Mouse (Mus musculus): ENCODE measurements around the gene Bnc2. TPM values are rescaled to one million over a fixed set of nuclear protein-coding genes. Genes with fewer than 3 reads are reported as not detected.

Bnc2 gene
- polyA plus RNA-seq, 1 experiment from 2014 or later, result 22.2 TPM

DNA sequence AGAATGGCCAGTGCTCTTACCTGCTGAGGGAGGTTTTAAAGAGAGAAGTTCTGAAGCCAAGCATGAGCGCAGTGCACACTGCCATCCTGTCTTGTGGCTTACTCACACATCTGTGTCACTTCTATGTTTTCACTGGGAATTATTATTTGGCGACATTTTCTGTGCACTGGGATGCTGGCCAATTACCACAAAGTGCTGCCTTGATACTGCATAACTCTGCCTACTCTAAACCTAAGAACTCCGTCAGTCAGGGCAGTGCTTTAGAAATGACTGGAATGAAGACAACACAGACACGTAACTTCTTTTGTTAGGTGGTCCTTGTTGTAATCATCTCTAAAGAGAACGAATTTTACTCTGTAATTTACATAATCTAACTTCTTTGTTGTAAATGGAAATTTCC, 186.8 kb downstream of the Bnc2 start:
- no peaks in the 10 kb centered on the region for H3K27me3 ChIP-seq (ENCODE audit: control insufficient read depth, insufficient read depth, low read length)
- H3K4me2 ChIP-seq (ENCODE audit: low read depth, low read length), result no peak overlapping the region
- no peak for ATAC-seq (replicated peaks; ENCODE audit: insufficient number of reproducible peaks, low FRiP score, low TSS enrichment, low read depth)
- H3K9me3 ChIP-seq (replicated peaks; ENCODE audit: control insufficient read depth, low read length), result no peaks in the 10 kb centered on the region
- no peak overlapping the region for H3K4me3 ChIP-seq (ENCODE audit: low read depth, low read length)
- no peak overlapping the region for H3K27ac ChIP-seq (replicated peaks; ENCODE audit: low read depth, low read length)
- H3K4me1 ChIP-seq (ENCODE audit: control insufficient read depth, insufficient read depth, low read length), result no peaks in the 10 kb centered on the region
- H3K36me3 ChIP-seq (replicated peaks; ENCODE audit: control insufficient read depth, insufficient read depth, low read depth, low read length), result no peaks in the 10 kb centered on the region
- no peak for DNase-seq (ENCODE audit: low spot score)
- 76% methylated on average over 5 of the region's 5 CpGs for WGBS
- no peak overlapping the region for H3K9ac ChIP-seq (replicated peaks; ENCODE audit: low read length)

DNA sequence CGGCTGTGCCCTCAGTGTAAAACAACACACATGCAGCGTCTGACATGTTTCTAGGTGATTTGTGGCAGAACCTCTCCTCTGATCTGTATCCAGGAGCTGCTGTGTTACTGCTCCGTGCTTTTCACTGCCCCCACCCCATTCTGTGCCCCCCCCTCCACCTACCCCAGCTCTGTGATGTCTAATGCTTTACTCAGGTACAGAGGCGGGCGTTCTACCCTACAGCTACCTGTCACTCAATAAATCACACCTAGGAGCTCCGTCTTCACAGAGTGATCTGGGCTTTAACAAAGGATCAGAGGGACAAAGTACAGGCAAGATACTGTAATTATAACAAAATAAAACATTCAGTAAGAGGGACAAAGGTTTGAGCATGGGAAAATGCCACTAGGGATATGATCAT, 192.4 kb downstream of the Bnc2 start:
- DNase-seq (ENCODE audit: low spot score) (no peak), ATAC-seq (replicated peaks; ENCODE audit: insufficient number of reproducible peaks, low FRiP score, low TSS enrichment, low read depth) (no peak)
- H3K4me1 ChIP-seq (ENCODE audit: control insufficient read depth, insufficient read depth, low read length), result no peaks in the 10 kb centered on the region
- 70% methylated on average over 6 of the region's 6 CpGs for WGBS
- no peak overlapping the region for H3K27ac ChIP-seq (replicated peaks; ENCODE audit: low read depth, low read length)
- H3K27me3 ChIP-seq (ENCODE audit: control insufficient read depth, insufficient read depth, low read length), result no peaks in the 10 kb centered on the region
- no peaks in the 10 kb centered on the region for H3K9me3 ChIP-seq (replicated peaks; ENCODE audit: control insufficient read depth, low read length)
- no peak overlapping the region for H3K4me3 ChIP-seq (ENCODE audit: low read depth, low read length)
- H3K36me3 ChIP-seq (replicated peaks; ENCODE audit: control insufficient read depth, insufficient read depth, low read depth, low read length), result no peaks in the 10 kb centered on the region
- no peak overlapping the region for H3K9ac ChIP-seq (replicated peaks; ENCODE audit: low read length)
- no peak overlapping the region for H3K4me2 ChIP-seq (ENCODE audit: low read depth, low read length)

DNA sequence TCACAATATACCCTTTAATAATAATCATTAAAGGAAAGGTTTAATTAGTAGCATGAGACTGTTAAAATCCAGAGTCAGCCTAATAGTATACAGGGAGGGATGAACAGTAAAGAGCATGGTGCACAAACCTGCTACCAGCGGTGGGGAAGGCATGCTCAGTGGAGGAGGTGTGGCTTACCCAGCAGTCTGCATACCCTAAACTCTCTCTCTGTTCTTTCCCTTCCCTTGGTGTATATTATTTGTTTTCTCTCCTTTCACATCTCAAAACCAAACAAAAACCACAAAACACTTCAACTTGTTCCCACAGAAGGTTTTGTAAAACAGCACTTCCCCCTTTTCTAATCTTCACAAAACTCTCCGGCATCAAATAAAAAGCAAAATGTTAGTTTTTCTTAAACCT, 202.4 kb downstream of the Bnc2 start:
- WGBS, result 74% methylated on average over 2 of the region's 2 CpGs

DNA sequence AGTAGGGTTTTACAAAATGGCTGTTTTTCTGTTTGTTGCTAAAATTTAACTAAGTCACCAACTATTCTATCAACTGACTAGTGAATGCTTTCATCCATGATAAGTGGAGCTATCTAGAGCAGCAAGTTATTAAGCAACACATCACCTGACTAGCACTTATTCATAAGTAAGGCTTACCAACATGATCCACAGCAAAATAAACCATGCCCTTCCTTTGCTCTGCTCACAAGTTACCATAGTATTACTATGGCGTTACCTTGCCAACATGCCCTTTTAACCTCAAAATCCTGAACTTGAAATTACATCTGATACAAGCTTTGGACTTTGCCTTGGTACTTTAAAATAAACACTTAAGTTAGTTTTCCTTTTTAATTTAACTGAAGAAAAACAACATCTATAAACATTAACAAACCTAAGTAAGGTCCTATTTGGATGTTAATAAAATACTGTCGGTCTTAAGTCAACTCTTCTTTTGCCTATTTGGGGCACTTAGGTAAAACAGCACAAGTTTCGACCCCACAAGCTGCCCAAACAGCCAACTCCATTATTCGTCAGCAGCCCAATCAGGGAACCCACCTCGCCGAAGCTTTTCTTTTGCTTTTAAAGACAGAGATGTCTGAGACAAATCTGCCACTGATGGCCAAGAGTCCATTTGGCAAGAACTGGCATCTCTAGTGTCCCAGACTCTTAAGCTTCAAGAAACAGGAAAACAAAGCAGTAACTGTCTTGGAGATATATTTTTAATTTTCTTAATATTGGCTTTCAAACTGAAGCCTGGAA, 204.8 kb downstream of the Bnc2 start:
- no peak overlapping the region for H3K9ac ChIP-seq (replicated peaks; ENCODE audit: low read length)
- H3K27ac ChIP-seq (replicated peaks; ENCODE audit: low read depth, low read length), result no peak overlapping the region
- H3K9me3 ChIP-seq (replicated peaks; ENCODE audit: control insufficient read depth, low read length), result no peaks in the 10 kb centered on the region
- no peak for ATAC-seq (replicated peaks; ENCODE audit: insufficient number of reproducible peaks, low FRiP score, low TSS enrichment, low read depth)
- no peak overlapping the region for H3K4me2 ChIP-seq (ENCODE audit: low read depth, low read length)
- no peaks in the 10 kb centered on the region for H3K36me3 ChIP-seq (replicated peaks; ENCODE audit: control insufficient read depth, insufficient read depth, low read depth, low read length)
- 84% methylated on average over 6 of the region's 6 CpGs for WGBS
- no peak overlapping the region for H3K4me3 ChIP-seq (ENCODE audit: low read depth, low read length)
- H3K4me1 ChIP-seq (ENCODE audit: control insufficient read depth, insufficient read depth, low read length), result no peaks in the 10 kb centered on the region
- H3K27me3 ChIP-seq (ENCODE audit: control insufficient read depth, insufficient read depth, low read length), result no peaks in the 10 kb centered on the region
- no peak for DNase-seq (ENCODE audit: low spot score)

More for the DNA sequence above, 202.4 kb downstream of the Bnc2 start:
- Histone ChIP-seq H3K4me2 (ENCODE audit: low read depth, low read length) (no peak overlapping the region), H3K27ac (replicated peaks; ENCODE audit: low read depth, low read length) (no peak overlapping the region), H3K36me3 (replicated peaks; ENCODE audit: control insufficient read depth, insufficient read depth, low read depth, low read length) (no peaks in the 10 kb centered on the region), H3K4me1 (ENCODE audit: control insufficient read depth, insufficient read depth, low read length) (no peaks in the 10 kb centered on the region), H3K9me3 (replicated peaks; ENCODE audit: control insufficient read depth, low read length) (no peaks in the 10 kb centered on the region), H3K27me3 (ENCODE audit: control insufficient read depth, insufficient read depth, low read length) (no peaks in the 10 kb centered on the region), H3K9ac (replicated peaks; ENCODE audit: low read length) (no peak overlapping the region), H3K4me3 (ENCODE audit: low read depth, low read length) (no peak overlapping the region)
- ATAC-seq (replicated peaks; ENCODE audit: insufficient number of reproducible peaks, low FRiP score, low TSS enrichment, low read depth), result no peak
- no peak for DNase-seq (ENCODE audit: low spot score)

DNA sequence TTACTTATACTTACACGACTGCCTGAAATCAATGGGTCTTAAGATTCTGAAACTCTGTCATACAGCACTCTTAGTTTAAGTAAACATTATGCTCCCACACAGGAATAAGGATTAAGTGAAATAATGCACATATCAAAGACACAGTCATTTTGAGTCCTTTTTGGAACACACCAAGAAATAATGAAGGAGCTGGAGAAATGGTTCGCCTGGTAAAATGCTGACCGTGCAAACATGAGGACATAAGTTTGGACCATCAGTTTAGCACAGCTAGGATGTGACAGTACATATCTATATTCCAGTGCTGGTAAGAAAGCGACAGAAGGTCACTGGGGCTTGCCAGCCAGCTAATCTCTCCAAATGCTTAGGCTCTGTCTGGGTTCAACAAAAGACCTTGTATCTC, 205.7 kb downstream of the Bnc2 start:
- Histone ChIP-seq H3K4me3 (ENCODE audit: low read depth, low read length) (no peak overlapping the region), H3K9ac (replicated peaks; ENCODE audit: low read length) (no peak overlapping the region)
- 90% methylated on average over 4 of the region's 4 CpGs for WGBS

DNA sequence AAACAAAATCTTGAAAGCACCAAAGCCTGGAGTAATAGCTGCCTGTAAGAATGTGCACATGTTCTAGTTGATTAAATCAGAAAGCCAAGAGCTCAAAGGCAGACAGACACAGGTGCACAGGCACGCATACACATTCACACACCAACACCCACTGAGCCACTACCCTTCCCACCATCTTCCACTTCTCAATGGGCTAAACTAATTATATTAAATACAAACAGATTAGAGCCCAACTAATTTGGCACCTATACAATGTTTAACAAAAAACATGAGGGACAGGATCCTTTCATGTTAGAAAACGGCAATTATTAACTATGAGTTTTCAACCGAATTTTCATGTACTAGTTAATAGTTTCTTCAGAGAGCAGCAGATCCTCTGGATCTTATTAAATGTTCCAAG, 207.4 kb downstream of the Bnc2 start:
- H3K27me3 ChIP-seq (ENCODE audit: control insufficient read depth, insufficient read depth, low read length), result no peaks in the 10 kb centered on the region
- no peaks in the 10 kb centered on the region for H3K36me3 ChIP-seq (replicated peaks; ENCODE audit: control insufficient read depth, insufficient read depth, low read depth, low read length)
- no peak overlapping the region for H3K4me3 ChIP-seq (ENCODE audit: low read depth, low read length)
- H3K9ac ChIP-seq (replicated peaks; ENCODE audit: low read length), result no peak overlapping the region
- no peaks in the 10 kb centered on the region for H3K9me3 ChIP-seq (replicated peaks; ENCODE audit: control insufficient read depth, low read length)
- no peaks in the 10 kb centered on the region for H3K4me1 ChIP-seq (ENCODE audit: control insufficient read depth, insufficient read depth, low read length)
- 65% methylated on average over 3 of the region's 3 CpGs for WGBS
- ATAC-seq (replicated peaks; ENCODE audit: insufficient number of reproducible peaks, low FRiP score, low TSS enrichment, low read depth) (no peak), DNase-seq (ENCODE audit: low spot score) (no peak)
- no peak overlapping the region for H3K4me2 ChIP-seq (ENCODE audit: low read depth, low read length)
- no peak overlapping the region for H3K27ac ChIP-seq (replicated peaks; ENCODE audit: low read depth, low read length)

More for the DNA sequence above, 205.7 kb downstream of the Bnc2 start:
- H3K27me3 ChIP-seq (ENCODE audit: control insufficient read depth, insufficient read depth, low read length), result no peaks in the 10 kb centered on the region
- DNase-seq (ENCODE audit: low spot score) (no peak), ATAC-seq (replicated peaks; ENCODE audit: insufficient number of reproducible peaks, low FRiP score, low TSS enrichment, low read depth) (no peak)
- H3K4me1 ChIP-seq (ENCODE audit: control insufficient read depth, insufficient read depth, low read length), result no peaks in the 10 kb centered on the region
- H3K27ac ChIP-seq (replicated peaks; ENCODE audit: low read depth, low read length), result no peak overlapping the region
- H3K9me3 ChIP-seq (replicated peaks; ENCODE audit: control insufficient read depth, low read length), result no peaks in the 10 kb centered on the region
- no peaks in the 10 kb centered on the region for H3K36me3 ChIP-seq (replicated peaks; ENCODE audit: control insufficient read depth, insufficient read depth, low read depth, low read length)
- H3K4me2 ChIP-seq (ENCODE audit: low read depth, low read length), result no peak overlapping the region

DNA sequence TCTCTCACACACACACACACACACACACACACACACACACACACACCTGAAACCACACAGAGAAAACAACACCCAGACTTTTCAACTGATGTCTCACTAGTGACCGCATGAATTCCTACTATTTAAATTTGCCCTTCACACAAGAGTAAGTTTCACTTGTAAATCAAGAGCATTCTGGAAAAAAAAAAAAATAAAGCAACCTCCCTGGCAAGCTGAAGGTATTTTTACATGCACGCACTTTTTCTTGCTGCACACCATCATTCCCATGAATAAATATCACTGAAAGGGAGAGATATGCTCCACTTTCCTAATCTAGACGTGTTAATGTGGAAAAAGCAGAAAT, 216.9 kb downstream of the Bnc2 start:
- no peak overlapping the region for H3K4me2 ChIP-seq (ENCODE audit: low read depth, low read length)
- no peaks in the 10 kb centered on the region for H3K27me3 ChIP-seq (ENCODE audit: control insufficient read depth, insufficient read depth, low read length)
- H3K4me3 ChIP-seq (ENCODE audit: low read depth, low read length), result no peak overlapping the region
- DNase-seq (ENCODE audit: low spot score) (no peak), ATAC-seq (replicated peaks; ENCODE audit: insufficient number of reproducible peaks, low FRiP score, low TSS enrichment, low read depth) (no peak)
- no peak overlapping the region for H3K27ac ChIP-seq (replicated peaks; ENCODE audit: low read depth, low read length)
- H3K9ac ChIP-seq (replicated peaks; ENCODE audit: low read length), result no peak overlapping the region
- H3K9me3 ChIP-seq (replicated peaks; ENCODE audit: control insufficient read depth, low read length), result no peaks in the 10 kb centered on the region
- H3K36me3 ChIP-seq (replicated peaks; ENCODE audit: control insufficient read depth, insufficient read depth, low read depth, low read length), result no peaks in the 10 kb centered on the region
- H3K4me1 ChIP-seq (ENCODE audit: control insufficient read depth, insufficient read depth, low read length), result peaks cover 5% of the 10 kb centered on the region; the same call in 1 of the 2 replicates
- 74% methylated on average over 3 of the region's 3 CpGs for WGBS

DNA sequence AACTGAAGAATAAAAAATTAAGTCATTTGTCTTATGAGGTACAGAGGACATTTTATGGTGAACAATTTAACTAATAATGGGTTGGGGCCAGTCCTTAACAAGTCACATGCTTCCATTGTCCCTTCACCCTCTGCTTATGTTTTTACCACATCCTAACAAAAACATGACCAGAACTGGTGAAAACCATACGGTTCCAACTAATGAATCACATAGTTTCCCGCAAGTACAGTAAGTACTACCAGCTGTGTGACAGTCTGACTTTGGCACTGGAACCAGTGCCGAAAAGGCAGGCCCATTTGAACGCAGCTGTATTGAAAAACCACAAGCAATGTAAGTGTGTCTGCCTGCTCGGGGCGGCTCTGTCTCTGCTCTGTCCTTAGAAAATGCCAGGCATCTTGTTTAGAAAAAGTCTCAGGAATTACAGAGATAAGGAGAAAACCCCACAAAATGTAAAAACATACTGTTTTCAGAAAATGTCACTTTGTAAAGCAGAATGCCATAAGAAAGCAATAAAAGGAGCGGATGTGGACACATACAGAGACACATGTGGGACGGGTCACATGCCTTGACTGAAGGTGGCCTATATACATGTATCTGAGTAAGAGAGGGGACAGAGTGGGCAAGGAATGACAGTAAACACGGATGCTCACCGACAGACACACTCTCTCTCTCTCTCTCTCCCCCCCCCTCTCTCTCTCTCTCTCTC, 217.4 kb downstream of the Bnc2 start:
- Histone ChIP-seq H3K4me3 (ENCODE audit: low read depth, low read length) (no peak overlapping the region), H3K9me3 (replicated peaks; ENCODE audit: control insufficient read depth, low read length) (no peaks in the 10 kb centered on the region), H3K9ac (replicated peaks; ENCODE audit: low read length) (no peak overlapping the region), H3K27ac (replicated peaks; ENCODE audit: low read depth, low read length) (0 out of 2 replicates have a peak overlapping the region, but pooled peaks have one; percentile 17), H3K36me3 (replicated peaks; ENCODE audit: control insufficient read depth, insufficient read depth, low read depth, low read length) (no peaks in the 10 kb centered on the region), H3K27me3 (ENCODE audit: control insufficient read depth, insufficient read depth, low read length) (no peaks in the 10 kb centered on the region), H3K4me1 (ENCODE audit: control insufficient read depth, insufficient read depth, low read length) (peaks cover 5% of the 10 kb centered on the region; the same call in 1 of the 2 replicates), H3K4me2 (ENCODE audit: low read depth, low read length) (no peak overlapping the region)
- ATAC-seq (replicated peaks; ENCODE audit: insufficient number of reproducible peaks, low FRiP score, low TSS enrichment, low read depth), result 0 out of 2 replicates have a peak, but pooled peaks have one; percentile 22
- 45% methylated on average over 10 of the region's 10 CpGs for WGBS
- peak; percentile 78 for DNase-seq (ENCODE audit: low spot score)
